Mouse (Mus musculus): ENCODE results near the gene Smco3.

- no peak for TF ChIP-seq POLR2A (IDR thresholded peaks at IDR 0.05; ENCODE audit: low read depth, low read length)
- TF ChIP-seq CTCF (IDR thresholded peaks at IDR 0.05; ENCODE audit: extremely low read depth, insufficient read depth, insufficient read length, insufficient replicate concordance), result no peak
These were observed 40.4 kb upstream of the Smco3 start, which contains the start of gene Mgp for GRCm38 (mm10) chr6:136875670-136876069.

Data from spleen, adult 2 months (tissue).